Mouse (Mus musculus) lung, postnatal 0 days (tissue): ENCODE data around the gene Naga.

Experiments used
- CTCF ChIP-seq: IDR thresholded peaks from 2 replicates; pipeline ENCODE4 v1.5.1; 2016; ENCODE audit warnings: antibody characterized with exemption, mild to moderate bottlenecking
- EP300 ChIP-seq: IDR thresholded peaks from 2 replicates; pipeline ENCODE4 v1.6.1; 2016; ENCODE audit warnings: antibody characterized with exemption, mild to moderate bottlenecking, control low read depth

GRCm38 (mm10) chr15:82385729-82386128 is 47.0 kb upstream of the Naga start:
- TF ChIP-seq CTCF (no peak), EP300 (no peak)
